Mouse (Mus musculus) brain, embryonic 14.5 days (tissue): ENCODE results near the gene Parp3.

Experiments used
- CTCF ChIP-seq: fragments of 200-500 bp; IDR thresholded peaks from 2 replicates; pipeline ENCODE4 v1.5.1; 2012; ENCODE audit warnings: inconsistent platforms, mild to moderate bottlenecking, moderate library complexity, borderline replicate concordance; ENCODE audit not compliant: insufficient read depth, insufficient read length; ENCODE audit errors: extremely low read depth
- POLR2A ChIP-seq: fragments of 200-500 bp; IDR thresholded peaks from 2 replicates; pipeline ENCODE4 v1.6.1; 2012; ENCODE audit warnings: mild to moderate bottlenecking, inconsistent platforms, borderline replicate concordance; ENCODE audit not compliant: poor library complexity, insufficient read depth, insufficient read length, severe bottlenecking; ENCODE audit errors: extremely low read depth

GRCm38 (mm10) chr9:106473081-106473752 is 3.5 kb downstream of the Parp3 start:
- TF ChIP-seq CTCF (no peak), POLR2A (no peak)
